Mouse (Mus musculus): Measurements from ENCODE around the gene Mrgprx2.
"Not testable (repeated sequence)": the region's sequence is repeated elsewhere in the genome, so short reads cannot be mapped to it uniquely, and the experiment has no call there.

Mrgprx2 gene

GRCm38 (mm10) chr7:48499221-48499620 lies at the start of gene Mrgprx2:
TSS of gene Mrgprx2 (minus strand) at chr7:48499321.
- DNase-seq (ENCODE audit: low read depth) = no peak

DNA sequence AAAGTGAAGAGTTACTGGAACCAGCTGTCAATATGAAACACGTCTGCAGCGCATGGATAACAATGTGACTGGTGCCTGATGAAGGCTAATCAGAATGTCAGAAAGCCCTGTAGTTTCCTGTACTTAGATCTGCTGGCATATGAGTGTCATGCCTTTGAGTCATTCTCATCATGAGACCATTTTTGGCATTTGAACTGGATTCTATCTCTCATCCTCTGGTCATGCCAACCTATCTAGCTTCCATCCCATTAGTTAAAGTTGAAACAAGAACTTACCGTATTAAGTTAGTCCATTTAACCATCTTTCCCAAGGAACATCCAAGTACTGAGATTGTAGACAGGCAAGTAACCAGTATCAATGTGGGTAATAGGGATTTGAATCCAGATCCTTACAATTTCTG lies 42.9 kb downstream of the Mrgprx2 start, which contains the start of gene Mrgprb1:
Gene Mrgprb1, minus strand, starts transcription at position 101 of the 400 bp plus-strand sequence.
- DNase-seq (ENCODE audit: low read depth) = no peak

- DNase-seq (ENCODE audit: low read depth) = no peak
Observed at GRCm38 (mm10) chr7:48436581-48436980, 62.5 kb downstream of the Mrgprx2 start.

DNA sequence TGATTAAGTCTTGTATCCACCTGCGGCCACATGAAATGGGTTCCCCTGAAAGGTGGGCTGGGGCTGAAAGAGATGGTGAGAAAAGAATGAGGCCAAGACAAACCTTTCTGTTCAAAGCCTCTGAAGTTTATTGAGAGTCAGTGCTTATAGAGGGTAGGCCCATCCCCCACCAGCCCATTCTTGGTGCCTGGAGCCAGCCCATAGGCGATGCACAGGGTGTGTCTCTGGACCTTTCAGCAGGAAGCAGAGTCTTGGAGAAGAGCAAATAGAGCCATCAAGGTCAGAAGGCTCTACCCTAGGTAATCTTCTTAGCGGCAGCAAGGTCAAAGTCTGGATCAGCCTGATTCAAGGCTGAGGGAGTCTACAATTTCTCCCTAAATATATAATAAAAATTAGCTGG lies 63.2 kb downstream of the Mrgprx2 start:
- DNase-seq (ENCODE audit: low read depth) = not testable (repeated sequence)
